In the genomic region with DNA sequence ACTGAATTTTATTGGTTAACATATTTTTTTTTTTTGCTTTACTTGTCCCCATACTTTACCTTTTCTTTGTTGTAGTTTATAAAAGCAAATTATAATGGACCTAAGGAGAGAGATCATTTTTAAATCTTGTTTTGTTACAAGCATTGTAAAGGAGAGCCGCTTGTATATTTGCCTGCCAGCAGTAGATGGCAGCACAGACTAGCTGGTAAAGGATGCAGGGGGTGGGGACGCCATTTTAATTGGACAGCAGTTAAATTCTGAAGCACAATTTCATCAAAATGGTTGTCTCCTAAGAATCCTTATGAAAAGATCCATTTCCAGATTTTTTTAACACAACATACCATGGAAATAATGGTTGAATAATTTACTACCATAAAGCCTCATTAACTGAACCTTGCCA, we compare ENCODE assay signal across 8 mouse cellular contexts.
DNase-seq lines count a peak whose midpoint lies in the region; ATAC-seq and TF ChIP-seq lines count a peak whose summit lies in the region.

No protein-coding gene starts in this region.

- no peak overlapping the region for H3K4me3 ChIP-seq in intestine, postnatal 0 days (ENCODE audit: low read depth, low read length)
- no peak overlapping the region for H3K4me3 ChIP-seq in intestine, embryonic 16.5 days (ENCODE audit: low read length)
- no peak overlapping the region for H3K4me3 ChIP-seq in embryonic facial prominence, embryonic 10.5 days
- no peak overlapping the region for H3K4me3 ChIP-seq in liver, embryonic 14.5 days (ENCODE audit: insufficient read depth in 1 of 2, low read depth in 2 of 2, low read length in 2 of 2)

- H3K36me3 ChIP-seq in intestine, postnatal 0 days (ENCODE audit: control insufficient read depth, insufficient read depth) = no peaks in the 10 kb centered on the region
- no peaks in the 10 kb centered on the region for H3K36me3 ChIP-seq in intestine, embryonic 16.5 days (ENCODE audit: control insufficient read depth, insufficient read depth, low read length)
- no peaks in the 10 kb centered on the region for H3K36me3 ChIP-seq in embryonic facial prominence, embryonic 10.5 days (replicated peaks)
- H3K36me3 ChIP-seq in liver, embryonic 14.5 days (replicated peaks; ENCODE audit: control insufficient read depth, insufficient read depth, low read depth) = no peaks in the 10 kb centered on the region

- WGBS in intestine, postnatal 0 days = 13% methylated on average over 2 of the region's 2 CpGs
- 14% methylated on average over 2 of the region's 2 CpGs for WGBS in intestine, embryonic 16.5 days
- 22% methylated on average over 2 of the region's 2 CpGs for WGBS in embryonic facial prominence, embryonic 10.5 days
- 7% methylated on average over 2 of the region's 2 CpGs for WGBS in liver, embryonic 14.5 days (ENCODE audit: insufficient replicate concordance)

- no peaks in the 10 kb centered on the region for H3K9me3 ChIP-seq in intestine, postnatal 0 days (ENCODE audit: control insufficient read depth)
- no peaks in the 10 kb centered on the region for H3K9me3 ChIP-seq in intestine, embryonic 16.5 days (ENCODE audit: control insufficient read depth, low read length)
- no peaks in the 10 kb centered on the region for H3K9me3 ChIP-seq in embryonic facial prominence, embryonic 10.5 days
- no peaks in the 10 kb centered on the region for H3K9me3 ChIP-seq in liver, embryonic 14.5 days (ENCODE audit: control insufficient read depth, low read length)

- DNase-seq in A20 (ENCODE audit: low read depth, low spot score) (peak; percentile 10), Patski (ENCODE audit: low read depth, low spot score) (no peak)
- DNase-seq in embryonic facial prominence, embryonic 10.5 days (ENCODE audit: low spot score) = peak; percentile 55
- DNase-seq in liver, embryonic 14.5 days (ENCODE audit: low read depth in 3 of 3, low spot score in 3 of 3) = no peak

- TF ChIP-seq EP300 in liver, embryonic 14.5 days (IDR thresholded peaks at IDR 0.05; ENCODE audit: low read depth) = no peak

- CTCF ChIA-PET in Patski (lab: Charles Lee) = interaction anchor here (0.8 to 1.9 kb wide), 3 partner anchors 23 to 257 kb away, joined by 4 read pairs; no protein-coding TSS in a partner anchor

- in situ Hi-C loops in Patski (cut with MboI; ENCODE audit: low pct_unique_long_range_greater_than_20kb) = loop anchor here (25.0 kb wide), 2 partner anchors 573 to 898 kb away; partner anchors contain the start of gene Alg13

- ATAC-seq in intestine, postnatal 0 days = no peak
- ATAC-seq in intestine, embryonic 16.5 days = no peak
- ATAC-seq in Patski = peak; percentile 51
- ATAC-seq in liver, embryonic 14.5 days (ENCODE audit: insufficient read depth) = no peak
- ATAC-seq in megakaryocyte, adult 5-6 weeks (ENCODE audit: poor library complexity, severe bottlenecking) = no peak
- no peak for ATAC-seq in activated CD4-positive, CD25-positive, alpha-beta regulatory T cell, adult 4 months

- TF ChIP-seq CTCF in intestine, postnatal 0 days (IDR thresholded peaks at IDR 0.05; ENCODE audit: low read depth) = peak; percentile 66
- peak; percentile 81 for TF ChIP-seq CTCF in Patski (IDR thresholded peaks at IDR 0.05)
- peak; percentile 27; the same call in 1 of the 2 replicates for TF ChIP-seq CTCF in liver, embryonic 14.5 days (IDR thresholded peaks at IDR 0.05; ENCODE audit: low read depth)

- POLR2A ChIA-PET in Patski (lab: Charles Lee) = no interaction called here

- no peak overlapping the region for H3K27ac ChIP-seq in intestine, postnatal 0 days (ENCODE audit: low read depth, low read length)
- no peak overlapping the region for H3K27ac ChIP-seq in intestine, embryonic 16.5 days (ENCODE audit: low read length)
- H3K27ac ChIP-seq in embryonic facial prominence, embryonic 10.5 days (replicated peaks) = no peak overlapping the region
- H3K27ac ChIP-seq in liver, embryonic 14.5 days = no peak overlapping the region

- H3K4me1 ChIP-seq in intestine, postnatal 0 days (replicated peaks; ENCODE audit: control insufficient read depth, insufficient read depth, low read length) = no peaks in the 10 kb centered on the region
- no peaks in the 10 kb centered on the region for H3K4me1 ChIP-seq in intestine, embryonic 16.5 days (ENCODE audit: control insufficient read depth, insufficient read depth, low read length)
- H3K4me1 ChIP-seq in embryonic facial prominence, embryonic 10.5 days = no peaks in the 10 kb centered on the region
- H3K4me1 ChIP-seq in liver, embryonic 14.5 days (replicated peaks; ENCODE audit: control insufficient read depth in 2 of 2, insufficient read depth in 2 of 2, low read length in 1 of 2) = no peaks in the 10 kb centered on the region

- H3K4me2 ChIP-seq in intestine, postnatal 0 days (replicated peaks; ENCODE audit: low read depth) = no peak overlapping the region
- no peak overlapping the region for H3K4me2 ChIP-seq in intestine, embryonic 16.5 days (ENCODE audit: low read depth, low read length)
- H3K4me2 ChIP-seq in liver, embryonic 14.5 days (ENCODE audit: low read depth) = no peak overlapping the region

- no peak overlapping the region for H3K9ac ChIP-seq in intestine, postnatal 0 days (ENCODE audit: low read depth, low read length)
- H3K9ac ChIP-seq in intestine, embryonic 16.5 days (ENCODE audit: low read depth, low read length) = no peak overlapping the region
- no peak overlapping the region for H3K9ac ChIP-seq in liver, embryonic 14.5 days (replicated peaks)

- H3K27me3 ChIP-seq in intestine, postnatal 0 days (replicated peaks; ENCODE audit: control insufficient read depth, insufficient read depth, low read length) = 0 out of 2 replicates have a peak, but pooled peaks cover 4% of the 10 kb centered on the region
- H3K27me3 ChIP-seq in intestine, embryonic 16.5 days (replicated peaks; ENCODE audit: control insufficient read depth, insufficient read depth, low read length) = no peaks in the 10 kb centered on the region
- H3K27me3 ChIP-seq in Patski = peaks cover 15% of the 10 kb centered on the region
- peaks cover 27% of the 10 kb centered on the region for H3K27me3 ChIP-seq in embryonic facial prominence, embryonic 10.5 days (replicated peaks; ENCODE audit: low read depth, poor library complexity, severe bottlenecking)
- no peaks in the 10 kb centered on the region for H3K27me3 ChIP-seq in liver, embryonic 14.5 days (ENCODE audit: control insufficient read depth, insufficient read depth, low read length)

Comparison
In these comparisons a context has a peak if more than half of its experiments do, and no peak if none do; other contexts are left out.
1. CTCF ChIP-seq: peak in every context shown above with its lines; median percentile 81 in Patski; 66 in intestine, postnatal 0 days; 27 in liver, embryonic 14.5 days.
2. DNase-seq: peak in A20 (single experiment) and embryonic facial prominence, embryonic 10.5 days (single experiment); none in Patski (single experiment) and liver, embryonic 14.5 days (0 of 3).